Mouse (Mus musculus): ENCODE data around the gene Tceanc2. TPM values are rescaled to one million over a fixed set of nuclear protein-coding genes. Genes with fewer than 3 reads are reported as not detected.

The Tceanc2 gene
- 8.5 and 10.1 TPM in 2 replicates for polyA plus RNA-seq (2021; fragmentation: Nextera tagmentation)
- long read RNA-seq, experiment 1, full-length matches to known transcripts, result 21 of 32 reads
- long read RNA-seq, experiment 1, partial matches to known transcripts, result 1 of 32 reads
- long read RNA-seq, experiment 1, other reads (novel, unspliced or antisense), result 10 of 32 reads
- long read RNA-seq, experiment 2, full-length matches to known transcripts, result 8 of 33 reads
- long read RNA-seq, experiment 2, partial matches to known transcripts, result 6 of 33 reads
- long read RNA-seq, experiment 2, other reads (novel, unspliced or antisense), result 19 of 33 reads

DNA sequence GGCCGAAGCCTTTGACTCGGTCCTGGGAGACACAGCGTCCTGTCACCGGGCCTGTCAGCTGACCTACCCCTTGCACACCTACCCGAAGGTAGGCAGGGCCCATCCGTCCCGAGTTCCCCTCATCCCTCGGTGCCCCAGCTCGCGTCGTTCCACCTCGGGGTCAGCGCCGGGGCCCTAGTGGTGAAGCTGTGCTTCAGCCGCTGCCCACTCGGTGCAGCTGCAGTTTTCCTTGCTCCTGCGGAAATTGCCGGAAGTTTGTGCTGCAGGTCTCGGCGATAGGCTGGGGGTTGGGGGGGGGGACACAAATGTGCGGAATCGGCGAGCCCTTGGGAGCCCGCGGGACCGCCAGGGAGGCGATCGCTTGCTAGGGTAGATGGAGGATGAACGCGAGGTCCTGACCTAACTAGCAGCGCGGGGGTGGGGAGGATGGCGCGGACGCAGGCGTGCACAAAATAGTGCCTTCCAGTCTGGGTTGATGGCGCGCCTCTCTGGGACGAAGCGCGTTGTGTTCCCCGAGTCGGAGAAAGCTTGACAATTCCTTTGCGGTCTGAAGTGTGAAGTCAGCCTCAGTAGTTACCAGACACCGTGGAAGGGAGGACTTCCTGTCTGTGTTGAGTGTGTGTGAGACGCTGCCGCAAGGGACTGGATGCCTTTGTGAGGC is at the start of gene Tceanc2:
Gene Tceanc2, minus strand, starts transcription at position 287 of the 661 bp plus-strand sequence.

DNA sequence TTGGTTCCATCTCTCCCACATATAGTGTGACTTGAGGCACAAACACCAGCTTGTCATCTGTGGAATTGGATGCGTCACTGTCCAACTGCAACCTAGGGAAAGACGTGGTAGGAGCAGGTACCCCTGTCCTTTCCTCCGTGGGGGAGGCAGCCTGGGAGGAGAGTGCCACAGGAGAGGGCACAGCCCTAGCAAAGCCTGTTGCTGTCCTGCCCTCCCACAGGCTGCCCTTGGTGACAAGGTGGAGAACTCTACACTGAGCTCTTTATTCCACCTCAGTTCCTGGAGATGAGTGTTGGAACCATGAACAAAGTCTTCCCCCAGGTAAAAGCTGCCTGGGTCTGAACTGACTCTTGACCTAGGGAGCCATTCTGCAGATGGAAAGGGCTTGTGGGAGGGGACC is 30.0 kb upstream of the Tceanc2 start, which contains the start of gene Ldlrad1:
Gene Ldlrad1, plus strand, starts transcription at position 301 of the 400 bp plus-strand sequence.

DNA sequence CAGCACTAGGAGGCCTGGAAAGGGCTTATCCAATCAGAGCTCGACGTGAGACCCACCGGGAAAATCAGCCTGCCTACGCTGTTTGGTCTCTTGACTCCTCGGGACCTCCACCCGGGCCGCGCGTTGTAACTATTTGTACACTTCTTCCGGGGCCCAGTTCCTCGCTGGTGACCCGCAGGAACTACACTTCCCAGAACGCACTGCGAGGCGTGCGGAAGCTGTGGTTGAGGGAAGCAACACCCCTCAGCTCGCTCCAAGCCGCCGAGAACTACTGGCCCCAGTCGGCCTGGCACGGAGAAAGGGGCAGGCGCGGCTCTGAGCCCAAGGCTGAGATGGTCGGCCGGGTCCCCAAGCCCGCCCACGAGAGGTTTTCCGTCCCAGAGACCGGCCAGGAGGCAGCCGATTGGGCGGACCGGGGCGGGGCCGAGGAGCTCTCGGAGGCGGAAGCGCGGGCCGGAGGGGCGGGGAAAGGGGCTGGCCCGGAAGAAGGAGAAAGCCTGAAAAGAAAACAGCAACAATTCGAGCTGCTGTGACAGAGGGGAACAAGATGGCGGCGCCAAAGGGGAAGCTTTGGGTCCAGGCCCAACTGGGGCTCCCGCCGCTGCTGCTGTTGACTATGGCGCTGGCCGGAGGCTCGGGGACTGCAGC is 610 bp downstream of the Tceanc2 start, which contains the start of gene Tmem59:
Gene Tmem59, plus strand, starts transcription at position 218 of the 648 bp plus-strand sequence.

DNA sequence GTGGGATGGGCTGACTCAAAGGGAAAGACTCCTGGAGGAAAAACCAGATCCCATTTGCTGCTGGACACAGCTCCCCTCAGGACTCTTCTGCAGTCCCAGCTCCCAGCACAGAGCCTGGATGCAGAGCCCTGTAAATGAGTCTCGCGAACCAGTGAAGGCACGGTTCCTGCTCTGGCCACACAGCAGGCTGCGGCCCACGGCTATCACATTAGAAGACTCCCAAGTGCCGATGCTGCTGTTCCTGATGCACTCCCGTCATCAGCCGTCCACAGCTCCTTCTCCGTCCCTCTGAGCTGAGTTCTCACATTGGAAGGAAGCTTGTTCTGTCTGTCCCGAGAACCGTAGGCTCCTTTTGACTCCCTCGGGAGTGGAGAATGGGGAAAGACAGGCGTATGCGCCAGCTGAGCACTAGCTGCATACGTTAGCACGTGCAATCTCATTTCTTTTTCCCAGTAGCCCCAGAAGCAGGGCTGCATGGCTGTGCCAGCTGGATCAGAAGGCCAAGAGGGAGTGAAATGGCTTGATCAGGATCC is 82.0 kb downstream of the Tceanc2 start, which contains the start of gene Cdcp2:
Gene Cdcp2, plus strand, starts transcription at position 51 of the 533 bp plus-strand sequence.

Other genes starting within 250 kb of the Tceanc2 start
- gene Mrpl37, start 112.2 kb downstream of the Tceanc2 start, polyA plus RNA-seq (2021; fragmentation: Nextera tagmentation), result 29.3 and 37.6 TPM in 2 replicates
- gene Cyb5rl, start 112.1 kb downstream of the Tceanc2 start, polyA plus RNA-seq (2021; fragmentation: Nextera tagmentation), result 3.4 and 5.5 TPM in 2 replicates
- not detected in 2 replicates for gene Cdcp2, start 82.2 kb downstream of the Tceanc2 start, polyA plus RNA-seq (2021; fragmentation: Nextera tagmentation)
- 333 and 480 TPM in 2 replicates for gene Tmem59, start 717 bp downstream of the Tceanc2 start, polyA plus RNA-seq (2021; fragmentation: Nextera tagmentation)
- gene Ldlrad1, start 30.1 kb upstream of the Tceanc2 start, polyA plus RNA-seq (2021; fragmentation: Nextera tagmentation), result not detected in 2 replicates
- 14.3 and 18.9 TPM in 2 replicates for gene Lrrc42, start 74.4 kb upstream of the Tceanc2 start, polyA plus RNA-seq (2021; fragmentation: Nextera tagmentation)
- gene Hspb11, start 74.5 kb upstream of the Tceanc2 start, polyA plus RNA-seq (2021; fragmentation: Nextera tagmentation), result 58.1 and 59.7 TPM in 2 replicates
- not detected in 2 replicates for gene Dio1, start 128.1 kb upstream of the Tceanc2 start, polyA plus RNA-seq (2021; fragmentation: Nextera tagmentation)
- gene Yipf1, start 135.2 kb upstream of the Tceanc2 start, polyA plus RNA-seq (2021; fragmentation: Nextera tagmentation), result 101 and 135 TPM in 2 replicates
- 4.6 and 5.5 TPM in 2 replicates for gene Ndc1, start 188.7 kb upstream of the Tceanc2 start, polyA plus RNA-seq (2021; fragmentation: Nextera tagmentation)

Data from left cerebral cortex, adult 6 months (tissue).